Mouse (Mus musculus) right cerebral cortex, adult 2 months (tissue): ENCODE measurements at regions not wholly inside any gene's neighbourhood (a gene's known extent, or its start where the extent isn't known, plus 50 kb on each side); places are given as distances from the start of the nearest gene placed in this dataset.

ENCODE experiments used
- DNase-seq, 2 experiments: peaks; one replicate each; pipeline ENCODE4 v3.0.0; 2021 to 2022; ENCODE audit warnings: low spot score in 2 of 2

- DNase-seq: peak; percentile 2 to 8
These were observed 482.6 kb upstream of the Gm20594 start for GRCm38 (mm10) chr6:79335131-79335530.
